Mouse (Mus musculus): Measurements from ENCODE around the gene Sh3bp5.

- TF ChIP-seq CTCF (IDR thresholded peaks at IDR 0.05; ENCODE audit: low read depth) (no peak), EP300 (IDR thresholded peaks at IDR 0.05; ENCODE audit: low read depth) (no peak)
Observed at GRCm38 (mm10) chr14:31406154-31406810, 29.6 kb downstream of the Sh3bp5 start.

Measured in liver, postnatal 0 days (tissue).